Mouse (Mus musculus) ES-E14 (cell line): Measurements from ENCODE around the gene Pmvk.

Experiments
- HCFC1 ChIP-seq: IDR thresholded peaks from 2 replicates; pipeline ENCODE4 v1.6.1; 2012; ENCODE audit warnings: low read length, inconsistent platforms, borderline replicate concordance; ENCODE audit not compliant: insufficient read depth
- ZC3H11A ChIP-seq: IDR thresholded peaks from 2 replicates; pipeline ENCODE4 v1.6.1; 2012; ENCODE audit warnings: low read depth, mild to moderate bottlenecking, inconsistent platforms, low read length, borderline replicate concordance
- ZNF384 ChIP-seq: IDR thresholded peaks from 2 replicates; pipeline ENCODE4 v1.6.1; 2012; ENCODE audit warnings: low read depth, low read length, inconsistent platforms

- TF ChIP-seq ZC3H11A: no peak
- no peak for TF ChIP-seq ZNF384
- no peak for TF ChIP-seq HCFC1
These were observed 45.9 kb upstream of the Pmvk start for GRCm38 (mm10) chr3:89408448-89408847.
